Mouse (Mus musculus): Measurements from ENCODE around the gene Entpd2. TPM values are rescaled to one million over a fixed set of nuclear protein-coding genes. Genes with fewer than 3 reads are reported as not detected.
A peak's percentile ranks its signal among the peaks of the same experiment; 100 is the strongest.
"Not testable (repeated sequence)": the region's sequence is repeated elsewhere in the genome, so short reads cannot be mapped to it uniquely, and the experiment has no call there.

Entpd2 gene
- polyA plus RNA-seq, 1 experiment from 2014 or later, result 12.1 TPM

GRCm38 (mm10) chr2:25398065-25398464 lies 2.4 kb downstream of the Entpd2 start:
- 88% methylated on average over 7 of the region's 7 CpGs for WGBS
- ATAC-seq, result no peak
- Histone ChIP-seq H3K27me3 (replicated peaks) (peaks cover 60% of the 10 kb centered on the region), H3K36me3 (no peaks in the 10 kb centered on the region), H3K9ac (no peak overlapping the region), H3K27ac (no peak overlapping the region), H3K4me1 (replicated peaks) (peaks cover 16% of the 10 kb centered on the region), H3K4me2 (replicated peaks) (no peak overlapping the region), H3K9me3 (no peaks in the 10 kb centered on the region), H3K4me3 (replicated peaks) (no peak overlapping the region)

- Histone ChIP-seq H3K9ac (no peak within 1 kb of the TSS), H3K36me3 (no peaks in the 10 kb centered on the region), H3K4me2 (replicated peaks) (no peak within 1 kb of the TSS), H3K4me1 (replicated peaks) (peaks cover 21% of the 10 kb centered on the region), H3K4me3 (replicated peaks) (no peak within 1 kb of the TSS), H3K9me3 (no peaks in the 10 kb centered on the region), H3K27me3 (replicated peaks) (peaks cover 68% of the 10 kb centered on the region), H3K27ac (no peak within 1 kb of the TSS)
- 58% methylated on average over 8 of the region's 8 CpGs for WGBS
- ATAC-seq, result no peak
Observed at GRCm38 (mm10) chr2:25399051-25399450, 3.4 kb downstream of the Entpd2 start, which contains the start of gene Npdc1. Gene Npdc1, plus strand, starts transcription at chr2:25399351.

- Histone ChIP-seq H3K9me3 (no peaks in the 10 kb centered on the region), H3K36me3 (no peaks in the 10 kb centered on the region), H3K4me1 (replicated peaks) (peaks cover 12% of the 10 kb centered on the region), H3K4me3 (replicated peaks) (peak overlapping the region; percentile 11; the same call in 1 of the 2 replicates), H3K9ac (no peak overlapping the region), H3K27me3 (replicated peaks) (peaks cover 71% of the 10 kb centered on the region), H3K27ac (no peak overlapping the region), H3K4me2 (replicated peaks) (peak overlapping the region; percentile 49)
- ATAC-seq, result no peak
- 20% methylated on average over 16 of the region's 16 CpGs for WGBS
Observed at GRCm38 (mm10) chr2:25400291-25400690, 4.6 kb downstream of the Entpd2 start.

GRCm38 (mm10) chr2:25400764-25401163 lies 5.1 kb downstream of the Entpd2 start:
- no peaks in the 10 kb centered on the region for H3K36me3 ChIP-seq
- H3K27ac ChIP-seq, result no peak overlapping the region
- H3K27me3 ChIP-seq (replicated peaks), result peaks cover 71% of the 10 kb centered on the region
- H3K9ac ChIP-seq, result no peak overlapping the region
- H3K4me1 ChIP-seq (replicated peaks), result peaks cover 7% of the 10 kb centered on the region; the same call in 1 of the 2 replicates
- no peaks in the 10 kb centered on the region for H3K9me3 ChIP-seq
- H3K4me3 ChIP-seq (replicated peaks), result peak overlapping the region; percentile 11; the same call in 1 of the 2 replicates
- 3% methylated on average over 17 of the region's 17 CpGs for WGBS
- H3K4me2 ChIP-seq (replicated peaks), result peak overlapping the region; percentile 49
- ATAC-seq, result no peak

- peak; percentile 34 for ATAC-seq
- peak overlapping the region; percentile 93 for H3K4me2 ChIP-seq (replicated peaks)
- H3K27ac ChIP-seq, result 0 out of 2 replicates have a peak overlapping the region, but pooled peaks have one; percentile 68
- H3K36me3 ChIP-seq, result no peaks in the 10 kb centered on the region
- 0 out of 2 replicates have a peak, but pooled peaks cover 5% of the 10 kb centered on the region for H3K4me1 ChIP-seq (replicated peaks)
- WGBS, result 2% methylated on average over 13 of the region's 13 CpGs
- no peaks in the 10 kb centered on the region for H3K9me3 ChIP-seq
- H3K27me3 ChIP-seq (replicated peaks), result peaks cover 58% of the 10 kb centered on the region
- peak overlapping the region; percentile 64 for H3K4me3 ChIP-seq (replicated peaks)
- H3K9ac ChIP-seq, result peak overlapping the region; percentile 58
Observed at GRCm38 (mm10) chr2:25402377-25402971, 6.8 kb downstream of the Entpd2 start.

GRCm38 (mm10) chr2:25402972-25403601 lies 7.4 kb downstream of the Entpd2 start:
- Histone ChIP-seq H3K4me2 (replicated peaks) (peak overlapping the region; percentile 93), H3K4me1 (replicated peaks) (0 out of 2 replicates have a peak, but pooled peaks cover 5% of the 10 kb centered on the region), H3K27ac (peak overlapping the region; percentile 68), H3K4me3 (replicated peaks) (peak overlapping the region; percentile 64), H3K27me3 (replicated peaks) (peaks cover 51% of the 10 kb centered on the region), H3K9me3 (no peaks in the 10 kb centered on the region), H3K9ac (peak overlapping the region; percentile 58), H3K36me3 (no peaks in the 10 kb centered on the region)
- peak; percentile 65 for ATAC-seq
- WGBS, result 1% methylated on average over 54 of the region's 54 CpGs

- WGBS, result 80% methylated on average over 4 of the region's 4 CpGs
- no peak for ATAC-seq
- Histone ChIP-seq H3K4me1 (replicated peaks) (0 out of 2 replicates have a peak, but pooled peaks cover 5% of the 10 kb centered on the region), H3K9me3 (no peaks in the 10 kb centered on the region), H3K27me3 (replicated peaks) (peaks cover 45% of the 10 kb centered on the region), H3K9ac (no peak overlapping the region), H3K27ac (no peak overlapping the region), H3K36me3 (no peaks in the 10 kb centered on the region), H3K4me3 (replicated peaks) (no peak overlapping the region; the same call in 1 of the 2 replicates), H3K4me2 (replicated peaks) (no peak overlapping the region)
Observed at GRCm38 (mm10) chr2:25403994-25404393, 8.3 kb downstream of the Entpd2 start.

GRCm38 (mm10) chr2:25408908-25409307 lies 13.2 kb downstream of the Entpd2 start:
- ATAC-seq, result no peak
- H3K4me1 ChIP-seq (replicated peaks), result no peaks in the 10 kb centered on the region

GRCm38 (mm10) chr2:25413436-25413835 lies 17.8 kb downstream of the Entpd2 start:
- H3K27ac ChIP-seq; H3K4me2 ChIP-seq (replicated peaks); H3K4me3 ChIP-seq (replicated peaks); H3K9me3 ChIP-seq; H3K9ac ChIP-seq; H3K27me3 ChIP-seq (replicated peaks); H3K4me1 ChIP-seq (replicated peaks); ATAC-seq; H3K36me3 ChIP-seq: not testable (repeated sequence)

More at GRCm38 (mm10) chr2:25408908-25409307, 13.2 kb downstream of the Entpd2 start:
- 90% methylated on average over 10 of the region's 10 CpGs for WGBS
- no peaks in the 10 kb centered on the region for H3K9me3 ChIP-seq
- H3K27ac ChIP-seq, result no peak overlapping the region
- H3K36me3 ChIP-seq, result no peaks in the 10 kb centered on the region
- H3K4me3 ChIP-seq (replicated peaks), result no peak overlapping the region
- H3K9ac ChIP-seq, result no peak overlapping the region
- peaks cover 7% of the 10 kb centered on the region for H3K27me3 ChIP-seq (replicated peaks)
- no peak overlapping the region for H3K4me2 ChIP-seq (replicated peaks)

- no peak for ATAC-seq
- H3K4me3 ChIP-seq (replicated peaks), result no peak overlapping the region
- 35% methylated on average over 3 of the region's 3 CpGs for WGBS
- no peak overlapping the region for H3K27ac ChIP-seq
- H3K9ac ChIP-seq, result no peak overlapping the region
- no peaks in the 10 kb centered on the region for H3K4me1 ChIP-seq (replicated peaks)
- no peaks in the 10 kb centered on the region for H3K36me3 ChIP-seq
- H3K4me2 ChIP-seq (replicated peaks), result no peak overlapping the region
- no peaks in the 10 kb centered on the region for H3K9me3 ChIP-seq
- H3K27me3 ChIP-seq (replicated peaks), result no peaks in the 10 kb centered on the region
Observed at GRCm38 (mm10) chr2:25417426-25417825, 21.8 kb downstream of the Entpd2 start.

GRCm38 (mm10) chr2:25421896-25422295 lies 26.2 kb downstream of the Entpd2 start:
- H3K27ac ChIP-seq, result no peak overlapping the region
- H3K36me3 ChIP-seq, result no peaks in the 10 kb centered on the region
- no peak overlapping the region for H3K4me3 ChIP-seq (replicated peaks)
- H3K4me1 ChIP-seq (replicated peaks), result no peaks in the 10 kb centered on the region
- WGBS, result 22% methylated on average over 3 of the region's 3 CpGs
- H3K9ac ChIP-seq, result no peak overlapping the region
- no peak for ATAC-seq
- H3K27me3 ChIP-seq (replicated peaks), result peaks cover 25% of the 10 kb centered on the region
- H3K4me2 ChIP-seq (replicated peaks), result no peak overlapping the region
- no peaks in the 10 kb centered on the region for H3K9me3 ChIP-seq

GRCm38 (mm10) chr2:25422587-25423410 lies 27.1 kb downstream of the Entpd2 start, which contains the start of gene Fut7:
Gene Fut7, plus strand, starts transcription at chr2:25423267.
- Histone ChIP-seq H3K9me3 (no peaks in the 10 kb centered on the region), H3K27ac (no peak within 1 kb of the TSS), H3K36me3 (no peaks in the 10 kb centered on the region), H3K4me1 (replicated peaks) (no peaks in the 10 kb centered on the region), H3K4me3 (replicated peaks) (no peak within 1 kb of the TSS), H3K9ac (no peak within 1 kb of the TSS), H3K4me2 (replicated peaks) (no peak within 1 kb of the TSS), H3K27me3 (replicated peaks) (peaks cover 25% of the 10 kb centered on the region)
- ATAC-seq, result no peak
- 53% methylated on average over 17 of the region's 17 CpGs for WGBS
